ENCODE assay signal across 13 mouse cellular contexts in the genomic region with DNA sequence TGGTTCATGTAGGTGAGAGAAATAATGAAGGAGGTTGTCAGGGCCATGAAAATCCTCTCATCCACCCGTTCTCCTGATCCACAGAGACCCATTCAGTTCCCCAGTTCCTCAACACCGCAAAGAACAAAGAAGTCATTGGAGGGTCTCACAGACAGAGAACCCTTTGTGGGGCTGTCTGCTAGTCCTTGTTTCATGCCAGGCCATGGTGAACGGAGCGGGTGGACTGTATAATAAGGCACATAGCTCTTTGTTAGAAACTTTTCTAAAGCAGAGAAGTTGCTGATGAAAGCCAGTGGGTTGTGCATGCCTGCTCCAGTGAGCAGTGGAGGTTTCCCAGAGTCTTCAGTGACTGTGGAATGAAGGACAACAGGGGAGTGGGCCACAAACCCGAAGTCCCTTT.
DNase-seq lines count a peak whose midpoint lies in the region; ATAC-seq lines count a peak whose summit lies in the region.
"Had no signal": no experiment of that assay in that cellular context is flagged by ENCODE, and none has a peak within 500 bp of the region (broad histone marks: within the 10 kb centered on the region; RNA-seq: fewer than 3 reads in every experiment).

No protein-coding gene starts in this region.

- no peak overlapping the region for H3K4me2 ChIP-seq in midbrain, embryonic 12.5 days (replicated peaks)

- WGBS in embryonic facial prominence, embryonic 10.5 days: 32% methylated on average over 5 of the region's 5 CpGs
- WGBS in midbrain, embryonic 12.5 days: 28% methylated on average over 5 of the region's 5 CpGs

- DNase-seq in layer of hippocampus, postnatal 10 days (ENCODE audit: low spot score in 2 of 2): peak; percentile 4 to 13
- no peak for DNase-seq in layer of hippocampus, postnatal 25 days (ENCODE audit: extremely low spot score in 1 of 2, low spot score in 1 of 2)
- no peak for DNase-seq in embryonic facial prominence, embryonic 10.5 days (ENCODE audit: low spot score)
- peak; percentile 24 for DNase-seq in forelimb bud, embryonic 11.5 days (ENCODE audit: low read depth, low spot score)
- no peak for DNase-seq in spleen, postnatal 36 days (ENCODE audit: low spot score in 2 of 2)
- DNase-seq in heart, adult 11 months: no peak
- no peak for DNase-seq in lung, postnatal 36 days
- DNase-seq: adrenal gland, postnatal 10 days; gastrocnemius, postnatal 14 days; kidney, adult 9 months; liver, postnatal 0 days had no signal

- H3K27ac ChIP-seq in embryonic facial prominence, embryonic 10.5 days (replicated peaks): peak overlapping the region; percentile 57
- H3K27ac ChIP-seq in midbrain, embryonic 12.5 days (replicated peaks): no peak overlapping the region

- H3K4me1 ChIP-seq in embryonic facial prominence, embryonic 10.5 days: 0 out of 2 replicates have a peak, but pooled peaks cover 5% of the 10 kb centered on the region
- 0 out of 2 replicates have a peak, but pooled peaks cover 5% of the 10 kb centered on the region for H3K4me1 ChIP-seq in midbrain, embryonic 12.5 days

- no peak overlapping the region for H3K4me3 ChIP-seq in embryonic facial prominence, embryonic 10.5 days
- no peak overlapping the region for H3K4me3 ChIP-seq in midbrain, embryonic 12.5 days

- H3K9ac ChIP-seq in midbrain, embryonic 12.5 days (replicated peaks): no peak overlapping the region
- H3K9ac ChIP-seq: liver, postnatal 0 days had no signal

- no peaks in the 10 kb centered on the region for H3K9me3 ChIP-seq in embryonic facial prominence, embryonic 10.5 days
- H3K9me3 ChIP-seq in midbrain, embryonic 12.5 days: no peaks in the 10 kb centered on the region

- no peaks in the 10 kb centered on the region for H3K27me3 ChIP-seq in embryonic facial prominence, embryonic 10.5 days (replicated peaks; ENCODE audit: low read depth, poor library complexity, severe bottlenecking)
- no peaks in the 10 kb centered on the region for H3K27me3 ChIP-seq in midbrain, embryonic 12.5 days
- H3K27me3 ChIP-seq: Patski had no signal

- peak; percentile 86 for ATAC-seq in midbrain, embryonic 12.5 days (ENCODE audit: low FRiP score, low read depth)
- ATAC-seq: liver, postnatal 0 days; Patski had no signal

- no peaks in the 10 kb centered on the region for H3K36me3 ChIP-seq in embryonic facial prominence, embryonic 10.5 days (replicated peaks)
- H3K36me3 ChIP-seq in midbrain, embryonic 12.5 days: no peaks in the 10 kb centered on the region

Comparison
In these comparisons a context has a peak if more than half of its experiments do, and no peak if none do; other contexts are left out.
1. DNase-seq: peak in layer of hippocampus, postnatal 10 days (2 of 2) and forelimb bud, embryonic 11.5 days (single experiment); none in layer of hippocampus, postnatal 25 days (0 of 2), embryonic facial prominence, embryonic 10.5 days (single experiment), spleen, postnatal 36 days (0 of 2), heart, adult 11 months (single experiment) and lung, postnatal 36 days (single experiment).